Mouse (Mus musculus) left cerebral cortex, postnatal 36 days (tissue): Measurements from ENCODE around the gene 6820408C15Rik. TPM values are rescaled to one million over a fixed set of nuclear protein-coding genes. Genes with fewer than 3 reads are reported as not detected.

Experiments
- DNase-seq, 2 experiments: peaks; one replicate each; pipeline ENCODE4 v3.0.0; 2021 to 2022; ENCODE audit warnings: low spot score in 2 of 2, mixed read lengths in 1 of 2
- intact Hi-C: fragments of 180-260 bp; cut with DNase I; formaldehyde crosslinking; loops from one replicate; pipeline ENCODE4 v1.15.1; 2025
- total RNA-seq, 2 experiments: library from RNA; stranded (reverse); gene quantifications; 2 replicates each; pipeline ENCODE4 v1.2.3; 2021

Gene 6820408C15Rik
- total RNA-seq, 2 experiments from 2014 or later: 2.1 to 3.6 TPM

DNA sequence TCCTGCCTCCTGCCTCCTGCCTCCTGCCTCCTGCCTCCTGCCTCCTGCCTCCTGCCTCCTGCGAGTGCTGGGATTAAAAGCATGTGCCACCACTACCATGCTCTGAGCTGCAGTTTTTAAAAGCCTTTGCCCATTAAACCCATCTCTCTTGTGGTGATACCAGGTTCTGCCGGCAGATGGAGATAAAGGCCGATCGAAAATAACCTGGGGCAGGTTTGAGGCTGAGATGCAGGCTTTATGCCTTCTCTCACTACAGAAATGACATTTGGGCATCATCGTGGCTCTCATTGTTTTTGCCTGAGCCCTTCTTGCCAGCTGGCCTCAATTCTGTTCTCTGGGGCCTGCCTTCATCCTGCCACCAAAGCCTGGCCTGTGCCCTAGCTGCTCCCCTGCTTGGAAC lies 34.9 kb downstream of the 6820408C15Rik start:
- DNase-seq: peak; percentile 57 to 66
- intact Hi-C loops: loop anchor here (5.0 kb wide), 1 partner anchor 92 kb away; the partner anchor contains the start of gene Defb29

DNA sequence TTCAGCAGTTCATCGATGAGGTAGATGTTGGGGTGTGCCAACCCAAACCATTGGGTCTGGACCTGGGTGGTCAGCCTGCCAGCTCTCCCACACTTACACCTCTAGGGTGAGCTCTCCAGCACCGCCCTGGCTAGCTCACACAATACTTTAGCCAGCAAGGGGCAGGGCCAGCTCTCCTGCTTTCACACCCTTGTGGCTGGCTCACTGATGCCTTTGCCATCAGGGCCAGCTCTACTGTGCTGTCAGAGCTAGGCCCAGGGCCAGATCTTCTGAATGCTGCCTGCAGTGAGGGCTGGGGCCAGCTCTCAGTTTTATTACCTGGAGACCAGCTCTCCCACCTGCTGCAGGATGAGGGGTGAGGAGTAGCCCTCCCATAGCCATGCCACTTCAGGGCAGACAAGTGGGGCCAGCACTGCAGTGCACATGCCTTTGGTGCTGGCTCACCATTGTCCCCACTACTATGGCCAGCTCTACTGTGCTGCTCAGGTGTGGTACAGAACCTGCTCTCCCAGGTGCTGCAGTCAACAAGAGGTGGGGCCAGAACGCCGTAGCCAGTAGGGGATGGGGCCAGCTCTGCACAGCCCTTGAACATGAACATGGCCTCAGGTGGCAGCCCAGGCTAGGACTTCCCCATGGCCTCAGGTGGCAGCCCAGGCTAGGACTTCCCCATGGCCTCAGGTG lies 36.9 kb downstream of the 6820408C15Rik start:
- intact Hi-C loops: loop anchor here (5.0 kb wide), 1 partner anchor 90 kb away; the partner anchor contains the start of gene Defb29
- no peak for DNase-seq

DNA sequence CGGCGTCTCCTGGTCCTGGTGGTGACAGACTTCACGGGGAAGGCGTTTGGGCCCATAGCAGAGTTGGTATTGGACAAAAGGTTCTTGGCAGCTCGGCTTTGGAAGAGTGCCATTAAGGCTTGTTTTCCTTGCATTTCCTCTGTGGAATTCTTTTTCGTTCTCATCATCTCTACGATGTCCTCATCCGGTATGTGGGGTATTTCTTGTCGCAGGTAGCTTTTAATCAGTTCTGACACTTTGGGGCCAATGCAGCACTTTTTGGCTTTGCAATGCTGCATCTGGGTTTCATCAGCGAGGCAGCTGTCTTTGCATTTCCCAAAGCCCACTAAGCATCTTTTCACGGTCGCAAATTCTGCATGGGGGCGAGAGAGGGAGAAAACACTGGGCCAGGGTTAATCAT lies 43.9 kb downstream of the 6820408C15Rik start:
- intact Hi-C loops: no loop called here
- DNase-seq: no peak

DNA sequence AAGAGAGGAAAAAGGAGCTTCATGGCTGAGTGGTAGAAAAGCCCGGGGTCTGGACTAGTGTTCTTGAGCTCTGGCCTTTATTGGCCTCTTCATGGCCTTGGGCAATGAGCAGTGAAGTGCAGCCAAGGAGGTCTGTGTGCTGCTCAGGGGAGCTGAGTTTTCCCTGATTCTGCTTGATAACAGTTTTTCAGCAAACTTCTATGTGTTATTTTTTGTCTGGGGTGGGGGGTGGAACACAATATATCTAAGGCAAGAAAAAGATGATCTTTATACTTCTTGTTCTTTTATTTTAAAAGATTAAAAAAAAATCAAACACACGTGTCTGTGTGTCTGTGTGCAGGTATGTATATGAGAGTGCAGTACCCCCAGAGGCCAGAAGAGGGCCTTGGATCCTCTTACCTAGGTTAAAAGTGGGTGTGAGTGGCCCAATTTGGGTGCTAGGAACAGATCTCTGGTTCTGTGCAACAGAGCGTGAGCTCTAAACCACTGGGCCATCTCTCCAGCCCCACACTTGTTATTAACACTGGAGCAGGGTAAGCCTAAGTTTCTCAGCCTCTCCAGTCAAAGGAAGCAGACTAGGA lies 49.3 kb downstream of the 6820408C15Rik start, which contains the start of gene Defb23:
Gene Defb23 (minus strand): TSS at position 51 of the 581 bp plus-strand sequence.
- intact Hi-C loops: no loop called here

DNA sequence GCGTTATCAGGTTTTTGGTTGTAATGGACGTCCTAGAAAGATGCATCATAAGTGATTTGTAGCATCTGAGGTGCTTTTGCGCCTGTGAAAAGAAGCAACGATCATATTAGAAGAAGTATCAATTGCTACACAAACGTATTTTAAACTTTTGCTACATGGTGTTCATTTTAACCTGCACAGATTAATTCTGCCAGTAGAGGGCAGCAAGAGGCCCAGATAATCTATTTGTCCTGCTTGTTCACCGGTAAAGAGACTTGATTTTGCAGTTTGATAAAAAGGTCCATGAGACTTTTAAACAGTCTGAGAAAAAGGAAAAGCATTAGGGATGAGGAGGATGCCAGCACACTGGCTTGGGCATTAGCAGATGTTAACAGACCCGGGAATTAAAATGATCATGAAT lies 55.6 kb downstream of the 6820408C15Rik start:
- intact Hi-C loops: loop anchor here (2.0 kb wide), 1 partner anchor 74 kb away; no protein-coding TSS in a partner anchor
- DNase-seq: peak in 1 of 2 experiments; percentile 39

More for the DNA sequence above, 49.3 kb downstream of the 6820408C15Rik start, which contains the start of gene Defb23:
- no peak for DNase-seq

DNA sequence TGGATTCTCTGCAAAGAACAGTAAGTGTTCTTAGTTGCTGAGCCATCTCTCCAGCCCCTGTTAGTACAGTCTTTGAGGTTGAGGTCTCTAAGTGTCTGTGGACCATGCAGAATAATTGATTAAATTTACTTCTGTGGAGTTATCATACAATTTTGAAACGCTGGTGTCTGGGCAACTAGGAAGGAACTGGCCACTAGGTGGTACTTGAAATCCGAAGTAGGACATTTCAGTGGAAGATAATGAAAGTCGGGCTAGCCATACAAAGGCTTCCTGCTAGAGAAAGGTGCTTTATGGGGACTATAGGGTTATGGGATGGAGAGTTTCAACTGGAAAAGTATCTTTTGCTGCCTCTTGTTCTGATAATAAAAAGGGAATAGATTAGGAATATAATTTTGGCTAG lies 57.0 kb downstream of the 6820408C15Rik start:
- no peak for DNase-seq
- intact Hi-C loops: no loop called here

DNA sequence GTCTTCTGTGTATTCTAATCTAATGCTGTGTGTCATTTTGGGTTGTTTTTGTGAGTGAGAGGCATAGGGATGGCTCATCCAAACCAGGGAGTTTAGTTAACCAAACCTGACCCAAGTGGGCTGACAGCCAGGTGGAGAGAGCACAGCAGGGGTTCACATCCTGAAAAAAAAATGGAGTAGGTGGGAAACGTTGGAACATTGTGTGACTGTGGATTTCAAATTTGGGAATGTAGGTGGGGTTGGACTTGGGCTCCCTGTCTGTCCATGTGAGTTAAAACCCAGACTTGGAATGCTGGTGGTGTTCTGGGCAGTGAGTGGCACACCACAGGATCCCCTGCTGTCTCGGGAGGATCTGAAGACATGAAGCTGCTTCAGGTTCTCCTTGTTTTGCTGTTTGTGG lies 61.4 kb downstream of the 6820408C15Rik start, which contains the start of gene Defb20:
Gene Defb20 (plus strand): TSS at position 301 of the 400 bp plus-strand sequence.
- intact Hi-C loops: no loop called here
- DNase-seq: no peak

DNA sequence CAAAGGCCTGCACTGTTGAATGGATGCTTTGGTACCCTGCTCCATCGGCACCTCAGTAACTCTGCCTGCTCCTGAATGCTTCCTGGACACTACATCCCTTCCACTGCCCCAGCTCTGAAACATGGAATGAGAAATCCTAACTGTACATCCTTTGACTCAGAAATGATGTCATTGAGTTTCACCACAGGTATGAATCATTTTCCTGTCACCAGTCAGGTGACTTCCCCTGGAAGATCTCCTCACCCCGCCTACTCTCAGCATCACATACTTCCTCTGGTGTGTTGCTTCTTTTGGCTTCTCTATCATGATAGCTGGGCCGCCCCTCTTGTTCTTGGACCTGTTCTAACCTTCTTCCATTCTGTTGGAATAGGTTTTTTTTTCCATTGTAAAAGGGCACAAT lies 65.5 kb downstream of the 6820408C15Rik start:
- intact Hi-C loops: no loop called here
- no peak for DNase-seq

DNA sequence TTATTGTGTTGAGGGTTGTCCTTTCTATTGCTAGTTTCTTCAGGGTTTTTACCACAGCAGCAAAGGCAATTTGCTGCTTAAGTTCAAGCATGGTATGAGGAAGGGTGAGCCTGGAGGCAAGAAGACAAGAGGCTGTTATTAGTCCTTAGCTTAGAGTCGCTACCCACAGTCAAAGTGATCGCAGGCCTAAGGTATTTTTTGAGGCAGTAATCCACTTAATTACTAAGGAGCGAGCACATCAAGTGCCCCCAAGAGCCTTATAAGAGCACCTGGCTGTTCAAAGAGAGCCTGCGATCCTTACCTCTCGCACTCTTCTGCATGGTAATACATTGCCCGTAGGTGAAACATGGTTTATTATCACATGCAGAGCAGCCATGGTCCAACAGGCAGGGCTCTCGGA lies 66.3 kb downstream of the 6820408C15Rik start:
- intact Hi-C loops: no loop called here
- no peak for DNase-seq

DNA sequence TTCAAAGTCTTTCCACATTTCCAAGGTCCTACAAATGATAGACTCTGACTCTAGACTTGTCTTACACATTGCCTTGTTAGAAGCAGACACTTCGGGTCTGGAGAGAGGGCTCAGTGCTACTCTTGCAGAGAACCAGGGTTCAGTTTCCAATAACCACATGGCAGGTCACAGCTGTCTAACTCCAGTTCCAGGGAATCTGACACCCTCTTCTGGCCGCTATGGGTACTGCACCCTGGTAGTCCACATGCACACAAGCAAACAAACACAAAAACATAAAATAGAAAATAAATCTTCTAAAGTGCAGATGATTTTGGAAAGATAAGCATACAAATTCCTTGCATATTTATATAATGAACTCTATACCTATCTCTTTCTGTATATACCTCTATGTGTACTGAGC lies 71.6 kb downstream of the 6820408C15Rik start:
- DNase-seq: no peak
- intact Hi-C loops: no loop called here

DNA sequence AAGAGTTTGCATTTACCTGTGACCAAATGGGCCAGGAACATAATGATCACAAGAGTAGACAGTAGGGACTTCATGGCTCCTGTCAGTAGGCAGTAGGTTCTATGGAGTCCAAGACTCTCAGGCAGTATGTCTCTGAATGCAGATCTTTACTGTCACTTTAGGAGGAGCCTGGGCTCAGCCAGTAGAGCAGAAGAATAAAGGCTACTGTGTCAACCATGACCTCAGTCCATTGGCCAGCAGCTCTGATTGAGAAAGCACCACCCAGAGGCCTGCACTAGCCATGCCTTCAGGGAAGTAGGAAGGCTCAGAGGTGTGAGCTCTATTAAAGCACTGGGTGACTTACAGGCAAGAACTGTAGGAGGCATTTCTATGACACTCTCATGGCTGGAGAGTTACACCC lies 74.7 kb downstream of the 6820408C15Rik start, which contains the start of gene Defb22:
Gene Defb22 (minus strand): TSS at position 101 of the 400 bp plus-strand sequence.
- intact Hi-C loops: no loop called here
- DNase-seq: no peak

DNA sequence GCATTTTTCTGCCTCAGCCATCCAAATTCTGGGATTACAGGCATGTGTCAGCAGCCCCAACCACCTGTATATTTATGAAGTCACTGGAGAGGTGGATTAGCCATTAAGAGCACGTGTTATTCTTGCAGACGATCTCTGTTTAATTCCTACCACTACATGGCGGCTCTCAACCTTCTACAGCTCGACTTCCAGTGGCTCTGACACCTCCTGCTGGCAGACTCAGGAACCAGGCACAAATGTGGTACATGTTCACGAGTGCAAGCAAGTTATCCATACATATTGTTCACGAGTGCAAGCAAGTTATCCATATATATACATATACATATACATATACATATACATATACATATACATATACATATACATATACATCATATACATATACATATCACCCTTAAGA lies 77.8 kb downstream of the 6820408C15Rik start:
- intact Hi-C loops: no loop called here
- DNase-seq: no peak

Other genes with a start within 250 kb of the 6820408C15Rik start
- gene Csnk2a1, start 188.7 kb upstream of the 6820408C15Rik start, total RNA-seq: 100 to 1,000 TPM in 1 of 2 experiments, 10 to 100 TPM in 1; 96.2 to 111 TPM
- gene Tbc1d20, start 121.8 kb upstream of the 6820408C15Rik start, total RNA-seq: 10 to 100 TPM; 53.6 to 57.1 TPM
- 100 to 1,000 TPM in 1 of 2 experiments, 10 to 100 TPM in 1; 92.3 to 124 TPM for gene Rbck1, start 82.9 kb upstream of the 6820408C15Rik start, total RNA-seq
- gene Trib3, start 71.6 kb upstream of the 6820408C15Rik start, total RNA-seq: 1 to 10 TPM in 1 of 2 experiments, under 1 TPM in 1; 0.62 to 1.7 TPM
- gene Nrsn2, start 38.9 kb upstream of the 6820408C15Rik start, total RNA-seq: 10 to 100 TPM; 66.2 to 81.9 TPM
- gene Sox12, start 17.5 kb upstream of the 6820408C15Rik start, total RNA-seq: 10 to 100 TPM; 14.7 to 15.6 TPM
- 10 to 100 TPM in 1 of 2 experiments, 1 to 10 TPM in 1; 9.5 to 11.3 TPM for gene Zcchc3, start 560 bp upstream of the 6820408C15Rik start, total RNA-seq
- gene Defb23, start 49.0 kb downstream of the 6820408C15Rik start, total RNA-seq: not detected
- not detected for gene Defb20, start 61.5 kb downstream of the 6820408C15Rik start, total RNA-seq
- gene Defb22, start 74.6 kb downstream of the 6820408C15Rik start, total RNA-seq: not detected
- gene Defb26, start 96.1 kb downstream of the 6820408C15Rik start, total RNA-seq: not detected
- gene Defb28, start 102.7 kb downstream of the 6820408C15Rik start, total RNA-seq: not detected
- not detected for gene Defb29, start 124.5 kb downstream of the 6820408C15Rik start, total RNA-seq
- gene Gm17416, start 153.8 kb downstream of the 6820408C15Rik start, total RNA-seq: not detected
- not detected for gene Defb21, start 157.2 kb downstream of the 6820408C15Rik start, total RNA-seq
- not detected for gene Defb19, start 164.7 kb downstream of the 6820408C15Rik start, total RNA-seq
- not detected for gene Defb45, start 183.8 kb downstream of the 6820408C15Rik start, total RNA-seq
- gene Defb36, start 188.7 kb downstream of the 6820408C15Rik start, total RNA-seq: not detected
- gene Defb25, start 207.5 kb downstream of the 6820408C15Rik start, total RNA-seq: not detected
- gene Rem1, start 211.4 kb downstream of the 6820408C15Rik start, total RNA-seq: 1 to 10 TPM in 1 of 2 experiments, under 1 TPM in 1; 0.86 to 1.4 TPM